Mouse (Mus musculus) hindbrain, postnatal 0 days (tissue): Measurements from ENCODE around the gene Fam168a. TPM values are rescaled to one million over a fixed set of nuclear protein-coding genes. Genes with fewer than 3 reads are reported as not detected.

Source experiments
- ATAC-seq: fragments of 200-750 bp; cut with Nextera tagmentation; 2 replicates; pipeline ENCODE4 v1.8.0; 2017; ENCODE audit warnings: mild to moderate bottlenecking, moderate TSS enrichment, moderate library complexity
- DNase-seq: peaks from one replicate; pipeline ENCODE4 v3.0.0-alpha.2; 2015; ENCODE audit warnings: low spot score
- H3K27ac ChIP-seq: fragments of 300-500 bp; sonication (generic); 2 replicates; pipeline ENCODE4 v1.5.1; 2014; ENCODE audit warnings: mild to moderate bottlenecking
- H3K27me3 ChIP-seq: fragments of 300-500 bp; sonication (generic); 2 replicates; pipeline ENCODE4 v1.6.1; 2014; ENCODE audit warnings: low read length, mixed read lengths; ENCODE audit not compliant: insufficient read depth
- H3K36me3 ChIP-seq: fragments of 300-500 bp; sonication (generic); 2 replicates; pipeline ENCODE4 v1.6.1; 2014; ENCODE audit warnings: low read length, mixed read lengths; ENCODE audit not compliant: insufficient read depth
- H3K4me1 ChIP-seq: fragments of 300-500 bp; sonication (generic); 2 replicates; pipeline ENCODE4 v1.6.1; 2014; ENCODE audit warnings: antibody characterized with exemption, low read length, mixed read lengths; ENCODE audit not compliant: insufficient read depth
- H3K4me2 ChIP-seq: fragments of 300-500 bp; sonication (generic); 2 replicates; pipeline ENCODE4 v1.6.1; 2014; ENCODE audit warnings: low read depth, mild to moderate bottlenecking, low read length, moderate library complexity, mixed read lengths
- H3K4me3 ChIP-seq: fragments of 300-500 bp; sonication (generic); 2 replicates; pipeline ENCODE4 v1.5.1; 2014; ENCODE audit warnings: low read length
- H3K9ac ChIP-seq: fragments of 300-500 bp; sonication (generic); replicated peaks from 2 replicates; pipeline ENCODE4 v1.6.1; 2014; ENCODE audit warnings: mild to moderate bottlenecking, low read length, moderate library complexity, mixed read lengths
- H3K9me3 ChIP-seq: fragments of 300-500 bp; sonication (generic); 2 replicates; pipeline ENCODE4 v1.6.1; 2016; ENCODE audit warnings: low read length, mixed read lengths
- CTCF ChIP-seq: IDR thresholded peaks from 2 replicates; pipeline ENCODE4 v1.5.1; 2016; ENCODE audit warnings: antibody characterized with exemption, control low read depth, low read depth
- WGBS: fragments of 180-500 bp; shearing (Covaris S2); extraction: QIAGEN DNeasy Blood & Tissue Kit; methylation state at CpG from one replicate; pipeline ENCODE4 v1.1.7; 2014; 5-methylcytosine and 5-hydroxymethylcytosine counted together
- polyA plus RNA-seq: library from polyadenylated mRNA; unstranded; fragments of >200 nt; fragmentation: Nextera tagmentation; extraction: Ambion mirVana; gene quantifications from 2 replicates; pipeline ENCODE4 v1.2.1, GENCODE M21; 2015
- total RNA-seq: library from RNA; depleted of rRNA; stranded (reverse); fragments of >200 nt; gene quantifications from 2 replicates; pipeline ENCODE4 v1.2.3, GENCODE M21; 2014

The Fam168a gene
- total and polyA plus RNA-seq, 2 experiments from 2014 or later = 116 to 162 TPM

GRCm38 (mm10) chr7:100862353-100862752 lies 155.9 kb downstream of the Fam168a start:
- Histone ChIP-seq H3K4me1 (no peaks in the 10 kb centered on the region), H3K36me3 (no peaks in the 10 kb centered on the region), H3K27me3 (no peaks in the 10 kb centered on the region), H3K9me3 (no peaks in the 10 kb centered on the region), H3K27ac (no peak overlapping the region), H3K9ac (peak overlapping the region; percentile 75; the same call in 1 of the 2 replicates), H3K4me3 (peak overlapping the region; percentile 77), H3K4me2 (peak overlapping the region; percentile 94)
- no peak for TF ChIP-seq CTCF
- ATAC-seq = no peak
- no peak for DNase-seq
- 12% methylated on average over 4 of the region's 4 CpGs for WGBS

- Histone ChIP-seq H3K4me2 (peak within 1 kb of the TSS; percentile 94), H3K4me3 (peak within 1 kb of the TSS; percentile 77), H3K27me3 (no peaks in the 10 kb centered on the region), H3K9ac (peak within 1 kb of the TSS; percentile 75), H3K36me3 (no peaks in the 10 kb centered on the region), H3K4me1 (no peaks in the 10 kb centered on the region), H3K9me3 (no peaks in the 10 kb centered on the region), H3K27ac (peak within 1 kb of the TSS; percentile 82)
- ATAC-seq = peak; percentile 93
- TF ChIP-seq CTCF = peak; percentile 82
- DNase-seq = peak; percentile 97
- under 1% methylated on average over 90 of the region's 91 CpGs for WGBS
Measured at GRCm38 (mm10) chr7:100862828-100863638, 156.6 kb downstream of the Fam168a start, which contains the start of gene Relt. TSS of gene Relt (minus strand) at chr7:100863446.

DNA sequence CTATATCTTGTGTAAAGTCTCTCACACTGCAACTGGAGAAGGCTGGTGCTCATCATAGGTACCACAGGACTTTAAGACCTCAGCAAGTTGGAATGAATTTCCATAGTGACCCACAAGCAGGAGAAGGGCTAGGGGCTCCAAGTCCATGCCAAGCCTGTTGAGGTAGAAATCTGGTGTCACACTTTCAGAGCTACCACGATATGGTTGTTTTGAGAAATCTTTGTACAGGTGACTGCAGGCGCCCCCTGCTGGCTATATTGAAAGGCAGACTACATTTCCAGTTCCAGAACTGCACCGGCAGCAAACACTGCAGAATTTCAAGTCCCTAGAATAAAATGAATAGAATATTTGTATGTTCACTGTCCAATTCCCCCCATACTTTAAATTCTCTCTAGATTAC lies 160.2 kb downstream of the Fam168a start:
- Histone ChIP-seq H3K9ac (no peak overlapping the region), H3K4me1 (no peaks in the 10 kb centered on the region), H3K4me3 (no peak overlapping the region), H3K36me3 (no peaks in the 10 kb centered on the region), H3K27me3 (no peaks in the 10 kb centered on the region), H3K9me3 (no peaks in the 10 kb centered on the region), H3K4me2 (no peak overlapping the region), H3K27ac (no peak overlapping the region)
- DNase-seq (peak; percentile 85), ATAC-seq (no peak)
- 5% methylated on average over 3 of the region's 3 CpGs for WGBS
- TF ChIP-seq CTCF = peak; percentile 83

GRCm38 (mm10) chr7:100867561-100867960 lies 161.1 kb downstream of the Fam168a start:
- no peak for TF ChIP-seq CTCF
- Histone ChIP-seq H3K4me1 (no peaks in the 10 kb centered on the region), H3K9me3 (no peaks in the 10 kb centered on the region), H3K9ac (no peak overlapping the region), H3K27me3 (no peaks in the 10 kb centered on the region), H3K4me2 (no peak overlapping the region), H3K36me3 (peaks cover 5% of the 10 kb centered on the region; the same call in 1 of the 2 replicates), H3K27ac (no peak overlapping the region), H3K4me3 (no peak overlapping the region)
- 61% methylated on average over 2 of the region's 2 CpGs for WGBS
- ATAC-seq (no peak), DNase-seq (no peak)

DNA sequence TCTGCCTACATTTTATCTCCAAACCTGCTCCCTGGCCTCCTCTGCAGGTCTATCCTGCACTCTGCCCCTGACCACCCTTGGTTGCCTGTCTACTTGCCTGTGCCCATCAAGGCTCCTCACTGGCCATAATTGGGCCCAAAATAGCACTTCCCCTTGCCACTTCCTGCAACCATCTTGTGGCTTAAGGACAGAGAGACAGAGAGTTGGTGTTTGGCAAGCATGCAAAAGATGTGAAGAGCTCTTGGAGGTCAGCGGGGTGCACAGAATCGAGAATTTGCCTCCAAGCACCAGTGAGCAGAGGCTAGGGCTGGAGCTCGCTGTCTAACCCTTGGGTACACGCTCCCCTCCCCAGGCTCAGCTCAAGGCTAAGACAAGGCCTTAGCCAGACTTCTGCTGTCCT lies 162.1 kb downstream of the Fam168a start:
- no peak for TF ChIP-seq CTCF
- H3K9me3 ChIP-seq = no peaks in the 10 kb centered on the region
- 72% methylated on average over 4 of the region's 4 CpGs for WGBS
- peaks cover 11% of the 10 kb centered on the region; the same call in 1 of the 2 replicates for H3K36me3 ChIP-seq
- H3K4me2 ChIP-seq = no peak overlapping the region
- H3K4me3 ChIP-seq = no peak overlapping the region
- no peaks in the 10 kb centered on the region for H3K4me1 ChIP-seq
- no peak overlapping the region for H3K9ac ChIP-seq
- no peak overlapping the region for H3K27ac ChIP-seq
- no peaks in the 10 kb centered on the region for H3K27me3 ChIP-seq
- DNase-seq (no peak), ATAC-seq (no peak)

DNA sequence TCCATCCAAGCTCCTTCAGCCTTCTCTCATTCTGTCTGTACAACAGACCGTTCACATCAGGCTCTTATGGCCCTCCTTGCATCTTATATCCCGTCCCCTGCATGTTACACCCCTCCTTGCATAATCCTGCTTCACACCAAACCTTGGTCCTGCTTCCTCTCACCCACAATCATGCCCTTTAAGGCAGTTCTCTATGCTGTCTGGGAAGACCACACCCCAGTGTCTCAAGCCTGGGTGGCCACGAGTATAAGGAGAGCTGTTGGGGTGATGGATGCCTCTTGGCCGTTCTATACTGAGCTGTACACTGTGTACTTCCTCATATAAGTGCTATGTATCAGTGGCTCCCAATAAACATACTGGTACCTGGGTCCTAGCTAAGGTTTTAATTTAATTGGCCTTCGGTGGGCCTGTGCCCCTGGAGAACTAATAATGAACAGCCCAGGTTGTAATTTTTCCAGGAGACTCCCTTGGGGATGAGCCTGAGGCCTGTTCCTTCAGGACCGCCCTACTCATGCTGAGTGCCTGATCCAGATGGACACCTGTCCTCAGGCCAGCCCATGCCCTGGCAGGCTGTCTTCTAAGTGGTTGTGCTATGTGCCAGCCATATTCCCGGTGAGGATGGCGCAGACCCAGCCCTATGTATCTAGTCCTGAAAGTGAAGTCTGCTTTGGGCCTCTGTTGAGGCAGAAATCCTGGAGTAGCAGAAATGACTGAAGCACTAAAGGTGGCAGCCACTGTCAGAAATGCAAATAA lies 163.6 kb downstream of the Fam168a start:
- Histone ChIP-seq H3K4me3 (no peak overlapping the region), H3K27me3 (no peaks in the 10 kb centered on the region), H3K9me3 (no peaks in the 10 kb centered on the region), H3K9ac (no peak overlapping the region), H3K4me2 (no peak overlapping the region), H3K36me3 (peaks cover 11% of the 10 kb centered on the region; the same call in 1 of the 2 replicates), H3K4me1 (no peaks in the 10 kb centered on the region), H3K27ac (no peak overlapping the region)
- DNase-seq = no peak
- WGBS = 84% methylated on average over 8 of the region's 8 CpGs
- ATAC-seq = no peak
- no peak for TF ChIP-seq CTCF
